Mouse (Mus musculus) myocyte (in vitro differentiated cells): Measurements from ENCODE around the gene Gtpbp3. TPM values are rescaled to one million over a fixed set of nuclear protein-coding genes. Genes with fewer than 3 reads are reported as not detected.

ENCODE experiments used
- H3K27me3 ChIP-seq: one replicate; pipeline ENCODE4 v1.6.1; 2011; ENCODE audit not compliant: control insufficient read depth, insufficient read depth, insufficient read length
- H3K36me3 ChIP-seq: one replicate; pipeline ENCODE4 v1.6.1; 2011; ENCODE audit not compliant: control insufficient read depth, insufficient read depth
- H3K4me2 ChIP-seq: one replicate; pipeline ENCODE4 v1.6.1; 2011; ENCODE audit warnings: low read depth, control low read depth
- H3K4me3 ChIP-seq: one replicate; pipeline ENCODE4 v1.5.1; 2011; ENCODE audit warnings: mild to moderate bottlenecking, control low read depth, moderate library complexity
- H3K79me2 ChIP-seq: one replicate; pipeline ENCODE4 v1.6.1; 2011; ENCODE audit not compliant: control insufficient read depth, insufficient read depth
- H3ac ChIP-seq: one replicate; pipeline ENCODE4 v1.6.1; 2011; ENCODE audit not compliant: control insufficient read depth, insufficient read length
- CEBPB ChIP-seq: IDR thresholded peaks from 2 replicates; pipeline ENCODE4 v1.6.1; 2011; ENCODE audit warnings: mild to moderate bottlenecking, moderate library complexity; ENCODE audit not compliant: poor library complexity, insufficient read depth, severe bottlenecking
- E2F4 ChIP-seq: IDR thresholded peaks from one replicate; pipeline ENCODE4 v1.6.1; 2011; ENCODE audit warnings: mild to moderate bottlenecking, control low read depth, moderate library complexity; ENCODE audit not compliant: insufficient read depth
- MAX ChIP-seq: IDR thresholded peaks from one replicate; pipeline ENCODE4 v1.6.1; 2011; ENCODE audit warnings: low read depth, mild to moderate bottlenecking, control low read depth
- MYOD1 ChIP-seq, 3 experiments: IDR thresholded peaks; one replicate each; pipeline ENCODE4 v1.6.1; 2011; ENCODE audit warnings: control low read depth in 2 of 3, low read depth in 2 of 3, mild to moderate bottlenecking in 2 of 3, moderate library complexity in 1 of 3; ENCODE audit not compliant: insufficient read length in 2 of 3, control insufficient read depth in 1 of 3
- MYOG ChIP-seq, 3 experiments: IDR thresholded peaks; one replicate each; pipeline ENCODE4 v1.6.1; 2011; ENCODE audit warnings: control low read depth in 2 of 3, low read depth in 2 of 3, mild to moderate bottlenecking in 2 of 3; ENCODE audit not compliant: insufficient read length in 2 of 3, control insufficient read depth in 1 of 3, insufficient read depth in 1 of 3
- POLR2A ChIP-seq: IDR thresholded peaks from one replicate; pipeline ENCODE4 v1.6.1; 2011; ENCODE audit warnings: low read depth, mild to moderate bottlenecking, control low read depth, moderate library complexity; ENCODE audit not compliant: insufficient read length
- POLR2AphosphoS2 ChIP-seq: IDR thresholded peaks from one replicate; pipeline ENCODE4 v1.6.1; 2011; ENCODE audit warnings: low read depth, control low read depth; ENCODE audit not compliant: insufficient read length
- REST ChIP-seq: IDR thresholded peaks from one replicate; pipeline ENCODE4 v1.6.1; 2011; ENCODE audit warnings: mild to moderate bottlenecking, control low read depth, moderate library complexity; ENCODE audit not compliant: insufficient read depth, insufficient read length
- SRF ChIP-seq: IDR thresholded peaks from one replicate; pipeline ENCODE4 v1.6.1; 2011; ENCODE audit warnings: low read depth; ENCODE audit not compliant: control insufficient read depth, insufficient read length
- TCF12 ChIP-seq: IDR thresholded peaks from one replicate; pipeline ENCODE4 v1.6.1; 2011; ENCODE audit warnings: mild to moderate bottlenecking, control low read depth; ENCODE audit not compliant: poor library complexity, insufficient read depth, severe bottlenecking
- TCF3 ChIP-seq: IDR thresholded peaks from one replicate; pipeline ENCODE4 v1.6.1; 2011; ENCODE audit warnings: low read depth, control low read depth; ENCODE audit not compliant: insufficient read length
- USF1 ChIP-seq: IDR thresholded peaks from one replicate; pipeline ENCODE4 v1.6.1; 2011; ENCODE audit warnings: low read depth, mild to moderate bottlenecking, control low read depth, moderate library complexity
- polyA plus RNA-seq: library from polyadenylated mRNA; unstranded; fragments of >200 nt; fragmentation: generic; extraction: Trizol; gene quantifications from one replicate; pipeline ENCODE4 v1.2.1, GENCODE M21; 2012; ENCODE audit warnings: missing spikeins

Gene Gtpbp3
- polyA plus RNA-seq, 1 experiment, result 17.5 TPM

DNA sequence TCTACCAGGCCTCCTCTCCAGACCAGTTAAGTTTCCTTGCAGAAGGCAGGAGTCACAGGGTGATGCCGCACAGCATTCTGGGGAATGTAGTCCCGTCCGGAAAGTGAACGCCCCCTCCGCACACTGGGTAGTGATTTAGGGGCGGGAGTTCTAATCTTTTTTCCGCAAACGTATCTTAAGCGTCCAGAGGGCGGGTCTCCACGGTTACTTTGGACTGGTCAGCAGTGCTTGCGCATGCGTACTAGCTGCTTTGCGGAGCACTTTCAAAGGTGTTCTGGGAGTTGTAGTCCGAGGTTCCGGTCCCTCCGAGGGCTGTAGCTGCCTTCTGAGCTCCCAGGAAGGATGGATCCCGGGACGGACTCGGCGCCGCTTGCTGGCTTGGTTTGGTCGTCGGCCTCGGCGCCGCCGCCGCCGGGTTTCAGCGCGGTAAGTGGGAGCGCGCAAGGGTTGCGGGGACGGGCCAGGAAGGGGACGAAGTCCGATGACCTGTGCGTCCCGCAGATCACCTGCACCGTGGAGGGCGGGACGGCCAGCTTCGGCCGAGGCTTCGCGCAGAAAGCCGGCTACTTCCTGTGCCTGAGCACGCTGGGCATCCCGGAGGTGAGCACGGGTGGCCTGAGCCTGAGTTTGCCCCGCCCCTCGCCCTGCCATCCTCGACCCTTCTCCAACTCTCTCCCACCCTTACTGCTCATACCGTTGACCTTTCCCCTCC, 54.9 kb downstream of the Gtpbp3 start, which contains the start of gene Mvb12a:
Gene Mvb12a, plus strand, starts transcription at position 291 of the 712 bp plus-strand sequence.
- no peaks in the 10 kb centered on the region for H3K36me3 ChIP-seq
- H3K4me3 ChIP-seq, result peak within 1 kb of the TSS; percentile 43
- H3K27me3 ChIP-seq, result no peaks in the 10 kb centered on the region
- H3K79me2 ChIP-seq, result no peaks in the 10 kb centered on the region
- H3ac ChIP-seq, result peak within 1 kb of the TSS; percentile 29
- H3K4me2 ChIP-seq, result peak within 1 kb of the TSS; percentile 66
- TF ChIP-seq E2F4, result no peak
- TF ChIP-seq USF1, result peak; percentile 64
- peak; percentile 29 for TF ChIP-seq POLR2A
- TF ChIP-seq TCF12, result no peak

DNA sequence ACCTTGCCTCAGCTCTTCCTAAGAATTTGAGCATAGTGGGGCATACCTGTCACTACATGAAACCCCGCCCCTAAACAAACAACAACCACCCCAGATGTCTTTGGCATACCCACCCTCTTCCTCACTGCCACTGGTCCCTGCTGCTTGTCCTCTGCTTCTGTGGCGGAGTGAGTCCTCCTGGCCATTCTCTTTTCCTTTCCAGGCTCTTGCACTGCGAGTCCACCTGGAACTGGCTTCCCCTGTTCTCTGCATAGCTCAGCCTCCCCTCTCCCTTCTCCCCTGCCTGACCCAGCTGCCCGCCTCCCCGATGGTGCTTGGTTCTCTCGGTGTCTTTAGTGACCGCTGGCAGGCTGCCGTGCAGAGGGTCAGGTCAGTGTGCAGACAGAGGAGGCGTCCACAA, 55.9 kb downstream of the Gtpbp3 start:
- no peaks in the 10 kb centered on the region for H3K27me3 ChIP-seq
- H3K4me2 ChIP-seq, result peak overlapping the region; percentile 66
- H3K79me2 ChIP-seq, result no peaks in the 10 kb centered on the region
- H3ac ChIP-seq, result peak overlapping the region; percentile 29
- peak overlapping the region; percentile 43 for H3K4me3 ChIP-seq
- H3K36me3 ChIP-seq, result no peaks in the 10 kb centered on the region
- TF ChIP-seq TCF3, result no peak
- TF ChIP-seq TCF12, result no peak
- no peak for TF ChIP-seq REST
- no peak for TF ChIP-seq USF1
- no peak for TF ChIP-seq E2F4
- TF ChIP-seq POLR2A, result no peak
- TF ChIP-seq POLR2AphosphoS2, result no peak
- TF ChIP-seq MYOG (IDR thresholded peaks at IDR 0.05; ENCODE audit: control insufficient read depth in 1 of 3, insufficient read depth in 1 of 3, insufficient read length in 2 of 3, low read depth in 2 of 3), result no peak
- no peak for TF ChIP-seq MYOD1 (IDR thresholded peaks at IDR 0.05; ENCODE audit: control insufficient read depth in 1 of 3, insufficient read length in 2 of 3, low read depth in 2 of 3)
- TF ChIP-seq CEBPB, result no peak
- no peak for TF ChIP-seq SRF
- no peak for TF ChIP-seq MAX

DNA sequence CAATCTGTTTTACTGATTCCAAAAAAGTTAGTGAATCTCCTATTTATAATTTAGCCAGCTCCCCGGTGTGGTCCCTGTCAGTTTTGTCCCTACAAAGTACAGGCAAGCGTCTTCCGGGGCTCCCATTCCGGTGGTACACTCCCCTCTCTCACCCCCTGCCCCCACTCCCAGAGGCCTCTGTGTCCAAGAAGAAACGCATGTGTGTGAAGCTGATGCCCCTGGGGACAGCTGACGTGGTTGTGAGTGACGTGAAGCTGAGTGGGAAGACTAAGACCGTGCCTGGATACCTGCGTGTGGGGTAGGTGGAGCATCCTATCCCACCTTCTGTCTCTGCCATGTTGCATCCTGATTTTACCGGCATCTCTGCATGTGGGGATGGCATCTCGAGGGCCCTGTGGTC, 57.1 kb downstream of the Gtpbp3 start:
- TF ChIP-seq MYOD1 (IDR thresholded peaks at IDR 0.05; ENCODE audit: control insufficient read depth in 1 of 3, insufficient read length in 2 of 3, low read depth in 2 of 3), result no peak
- no peak for TF ChIP-seq POLR2A
- no peak for TF ChIP-seq POLR2AphosphoS2
- no peak for TF ChIP-seq TCF3
- TF ChIP-seq TCF12, result no peak
- no peak for TF ChIP-seq MAX
- TF ChIP-seq E2F4, result no peak
- TF ChIP-seq MYOG (IDR thresholded peaks at IDR 0.05; ENCODE audit: control insufficient read depth in 1 of 3, insufficient read depth in 1 of 3, insufficient read length in 2 of 3, low read depth in 2 of 3), result no peak
- no peak for TF ChIP-seq REST
- no peak for TF ChIP-seq USF1
- no peak for TF ChIP-seq SRF
- TF ChIP-seq CEBPB, result no peak
- no peak overlapping the region for H3K4me2 ChIP-seq
- no peak overlapping the region for H3ac ChIP-seq
- H3K4me3 ChIP-seq, result no peak overlapping the region
- H3K27me3 ChIP-seq, result no peaks in the 10 kb centered on the region
- H3K36me3 ChIP-seq, result no peaks in the 10 kb centered on the region
- no peaks in the 10 kb centered on the region for H3K79me2 ChIP-seq

DNA sequence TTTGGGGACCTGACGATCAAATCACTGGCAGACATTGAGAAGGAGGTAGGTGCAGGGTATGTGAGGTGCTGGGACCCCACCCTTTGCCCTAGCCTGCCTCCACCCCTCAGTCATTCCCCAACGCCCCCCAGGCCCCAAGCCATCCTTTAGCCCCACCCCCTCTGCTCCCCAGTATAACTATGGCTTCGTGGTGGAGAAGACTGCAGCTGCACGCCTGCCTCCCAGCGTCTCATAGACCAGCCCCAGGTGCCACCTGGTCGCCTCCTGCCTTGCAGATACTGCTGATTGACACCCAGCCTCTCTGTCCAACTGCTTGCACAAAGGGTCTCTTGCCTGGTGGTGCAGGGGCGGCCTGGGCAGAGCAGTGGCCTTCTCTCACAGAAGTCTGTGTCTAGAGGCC, 59.7 kb downstream of the Gtpbp3 start:
- no peak overlapping the region for H3K4me2 ChIP-seq
- no peaks in the 10 kb centered on the region for H3K27me3 ChIP-seq
- TF ChIP-seq POLR2A (no peak), CEBPB (no peak), TCF3 (no peak), SRF (no peak), REST (no peak), MYOD1 (IDR thresholded peaks at IDR 0.05; ENCODE audit: control insufficient read depth in 1 of 3, insufficient read length in 2 of 3, low read depth in 2 of 3) (no peak), USF1 (no peak), TCF12 (no peak), E2F4 (no peak)
- H3K4me3 ChIP-seq, result no peak overlapping the region
- H3K36me3 ChIP-seq, result no peaks in the 10 kb centered on the region
- H3K79me2 ChIP-seq, result no peaks in the 10 kb centered on the region
- no peak overlapping the region for H3ac ChIP-seq

Other genes with a start within 250 kb of the Gtpbp3 start
- gene Myo9b, start 215.4 kb upstream of the Gtpbp3 start, polyA plus RNA-seq, result 39.6 TPM
- 13.2 TPM for gene Haus8, start 215.2 kb upstream of the Gtpbp3 start, polyA plus RNA-seq
- gene Use1, start 121.3 kb upstream of the Gtpbp3 start, polyA plus RNA-seq, result 180 TPM
- 15.2 TPM for gene Ocel1, start 116.8 kb upstream of the Gtpbp3 start, polyA plus RNA-seq
- gene Nr2f6, start 106.1 kb upstream of the Gtpbp3 start, polyA plus RNA-seq, result 62.3 TPM
- gene Ushbp1, start 92.3 kb upstream of the Gtpbp3 start, polyA plus RNA-seq, result 0.02 TPM
- 108 TPM for gene Babam1, start 91.2 kb upstream of the Gtpbp3 start, polyA plus RNA-seq
- 1.3 TPM for gene Ankle1, start 82.1 kb upstream of the Gtpbp3 start, polyA plus RNA-seq
- gene Abhd8, start 24.4 kb upstream of the Gtpbp3 start, polyA plus RNA-seq, result 67.0 TPM
- 79.0 TPM for gene Mrpl34, start 23.1 kb upstream of the Gtpbp3 start, polyA plus RNA-seq
- 117 TPM for gene Dda1, start 18.9 kb upstream of the Gtpbp3 start, polyA plus RNA-seq
- 27.5 TPM for gene Ano8, start 2.1 kb upstream of the Gtpbp3 start, polyA plus RNA-seq
- 0.18 TPM for gene Plvap, start 23.6 kb downstream of the Gtpbp3 start, polyA plus RNA-seq
- 0.04 TPM for gene Ccdc194, start 37.6 kb downstream of the Gtpbp3 start, polyA plus RNA-seq
- 33.9 TPM for gene Bst2, start 49.4 kb downstream of the Gtpbp3 start, polyA plus RNA-seq
- 61.5 TPM for gene Mvb12a, start 54.8 kb downstream of the Gtpbp3 start, polyA plus RNA-seq
- gene Tmem221, start 70.8 kb downstream of the Gtpbp3 start, polyA plus RNA-seq, result 0.20 TPM
- 0.04 TPM for gene Nxnl1, start 78.5 kb downstream of the Gtpbp3 start, polyA plus RNA-seq
- gene Slc27a1, start 80.8 kb downstream of the Gtpbp3 start, polyA plus RNA-seq, result 33.9 TPM
- 248 TPM for gene Pgls, start 104.1 kb downstream of the Gtpbp3 start, polyA plus RNA-seq
- 2.9 TPM for gene Fam129c, start 109.5 kb downstream of the Gtpbp3 start, polyA plus RNA-seq
- gene Colgalt1, start 122.9 kb downstream of the Gtpbp3 start, polyA plus RNA-seq, result 87.0 TPM
- 4.6 TPM for gene Unc13a, start 183.7 kb downstream of the Gtpbp3 start, polyA plus RNA-seq
- gene Jak3, start 188.2 kb downstream of the Gtpbp3 start, polyA plus RNA-seq, result 1.5 TPM
- 0.13 TPM for gene Insl3, start 201.1 kb downstream of the Gtpbp3 start, polyA plus RNA-seq
- 0.01 TPM for gene B3gnt3, start 213.7 kb downstream of the Gtpbp3 start, polyA plus RNA-seq
- not detected for gene Fcho1, start 237.6 kb downstream of the Gtpbp3 start, polyA plus RNA-seq